Mouse (Mus musculus) heart, adult 11 months (tissue): ENCODE measurements around the gene Lrp6.

ENCODE experiments used
- DNase-seq: peaks from one replicate; pipeline ENCODE4 v3.0.0; 2022

The Lrp6 gene

GRCm38 (mm10) chr6:134567986-134568556 lies 1.3 kb upstream of the Lrp6 start:
- peak; percentile 84 for DNase-seq

GRCm38 (mm10) chr6:134566248-134566817 lies 432 bp downstream of the Lrp6 start:
- DNase-seq, result no peak

GRCm38 (mm10) chr6:134565606-134566247 lies 1.0 kb downstream of the Lrp6 start:
- DNase-seq, result peak; percentile 95

GRCm38 (mm10) chr6:134564539-134564938 lies 2.2 kb downstream of the Lrp6 start:
- peak; percentile 13 for DNase-seq

- DNase-seq, result peak; percentile 64
Measured at GRCm38 (mm10) chr6:134559635-134560034, 7.1 kb downstream of the Lrp6 start.

- DNase-seq, result peak; percentile 17
Measured at GRCm38 (mm10) chr6:134558546-134559129, 8.1 kb downstream of the Lrp6 start.

- no peak for DNase-seq
Measured at GRCm38 (mm10) chr6:134557043-134557442, 9.7 kb downstream of the Lrp6 start.

DNA sequence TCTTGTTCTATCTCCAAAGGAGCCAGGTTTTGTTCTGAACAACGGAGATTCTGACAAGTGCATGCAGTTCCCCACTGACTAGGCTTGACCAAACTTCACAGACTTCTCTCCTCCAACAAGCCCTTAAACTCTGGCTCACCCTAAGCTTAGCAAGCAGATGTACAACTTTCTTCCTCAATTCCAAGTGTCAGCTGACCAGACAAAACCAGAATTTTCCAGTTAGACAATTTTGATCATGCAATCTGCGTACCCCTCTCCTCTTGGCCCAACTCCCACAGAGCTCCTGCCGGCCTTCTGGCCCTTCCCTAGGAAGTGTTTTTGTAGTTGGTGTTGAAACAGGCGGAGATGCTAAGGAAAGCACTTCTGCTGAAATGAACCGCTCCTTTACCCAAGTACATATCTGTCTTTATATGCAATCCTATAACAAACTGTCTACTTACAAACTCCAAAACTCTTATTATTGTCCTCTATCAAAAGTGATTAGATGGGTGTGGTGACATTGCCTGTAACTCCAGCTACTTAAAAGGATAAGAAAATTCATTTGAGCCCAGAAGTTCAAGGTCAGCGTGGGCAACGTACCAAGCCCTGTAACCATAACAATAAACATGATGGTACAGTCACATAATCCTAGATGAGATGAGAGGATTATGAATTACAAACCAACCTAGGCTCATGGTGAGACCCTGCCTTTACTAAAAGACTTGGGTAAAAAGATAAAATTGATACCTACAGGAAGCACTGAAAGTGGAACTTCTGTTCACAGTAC lies 10.4 kb downstream of the Lrp6 start:
- DNase-seq, result peak; percentile 95

GRCm38 (mm10) chr6:134555178-134555577 lies 11.6 kb downstream of the Lrp6 start:
- no peak for DNase-seq

- no peak for DNase-seq
Measured at GRCm38 (mm10) chr6:134554230-134554629, 12.5 kb downstream of the Lrp6 start.

DNA sequence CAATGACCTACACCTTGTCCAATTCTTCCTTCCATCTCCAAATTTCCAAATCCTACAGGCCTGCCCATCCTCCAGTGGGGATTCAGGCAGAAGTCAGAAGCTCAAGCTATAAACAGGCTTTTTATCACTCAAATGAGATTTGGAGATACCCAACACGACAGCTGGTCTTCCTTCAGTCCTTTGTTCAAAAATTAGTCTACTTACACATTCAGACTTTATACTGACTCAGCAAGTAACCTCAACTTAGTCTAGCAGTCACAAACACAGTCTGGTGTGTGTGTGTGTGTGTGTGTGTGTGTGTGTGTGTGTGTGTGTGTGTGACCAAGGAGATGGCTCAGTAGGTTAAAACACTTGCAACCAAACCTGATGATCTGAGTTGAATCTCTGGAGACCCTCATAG lies 15.8 kb downstream of the Lrp6 start:
- DNase-seq, result no peak

DNA sequence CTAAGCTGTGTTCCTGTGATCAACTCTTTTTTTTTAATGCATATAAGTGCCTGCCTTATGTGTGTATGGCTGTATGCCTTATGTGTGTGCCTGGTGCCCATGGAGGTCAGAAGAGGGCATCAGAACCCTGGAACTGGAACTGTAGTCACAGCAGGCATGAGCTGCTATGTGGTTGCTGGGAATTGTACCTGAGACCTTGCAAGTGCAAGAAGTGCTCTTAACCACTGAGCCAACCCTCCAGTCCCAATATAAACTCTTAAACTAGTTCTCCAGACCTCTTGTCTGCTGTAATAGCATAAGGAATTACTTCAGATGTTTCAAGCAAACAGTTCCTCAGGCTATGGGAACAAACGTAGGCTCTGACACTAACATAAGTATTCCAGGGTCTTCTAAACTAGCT lies 16.4 kb downstream of the Lrp6 start:
- no peak for DNase-seq

DNA sequence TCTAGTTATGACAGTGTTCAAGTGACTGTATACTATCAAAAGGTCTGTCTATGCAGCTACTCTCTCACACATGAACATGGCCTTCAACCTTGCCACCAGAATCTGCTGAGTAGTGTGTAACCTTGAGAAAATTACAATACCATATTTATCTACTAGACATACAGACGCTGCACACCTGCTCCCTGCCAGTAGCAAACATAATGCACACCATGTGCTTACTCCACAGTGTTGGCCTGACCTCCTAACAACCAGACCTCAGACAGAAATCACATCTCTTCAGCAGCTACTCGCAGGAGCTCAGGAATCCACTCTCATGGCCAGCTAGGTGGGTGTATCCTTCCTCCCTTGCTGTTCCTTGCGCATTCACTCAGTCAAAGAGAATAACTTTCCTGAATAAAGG lies 21.9 kb downstream of the Lrp6 start:
- no peak for DNase-seq

GRCm38 (mm10) chr6:134544093-134544492 lies 22.7 kb downstream of the Lrp6 start:
- DNase-seq, result no peak

GRCm38 (mm10) chr6:134543607-134544006 lies 23.2 kb downstream of the Lrp6 start:
- DNase-seq, result no peak

DNA sequence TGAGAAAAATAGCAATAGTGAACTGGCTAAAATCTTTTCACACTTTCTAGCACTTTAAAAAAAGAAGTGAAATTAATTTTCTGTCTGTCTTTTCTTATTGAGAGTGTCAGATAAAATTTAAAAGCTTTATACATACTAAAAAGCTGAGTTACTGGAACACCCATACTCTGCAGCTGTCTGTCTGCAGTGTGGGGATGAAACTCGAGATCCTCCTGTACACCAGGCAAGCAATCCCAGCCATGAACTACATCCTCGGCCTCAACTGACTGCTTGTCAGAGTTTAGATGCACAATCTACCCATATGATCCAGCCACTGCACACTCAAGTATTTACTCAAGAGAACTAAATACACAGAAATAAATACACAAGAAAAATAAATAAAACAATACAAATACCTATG lies 24.4 kb downstream of the Lrp6 start:
- DNase-seq, result no peak

GRCm38 (mm10) chr6:134540161-134540560 lies 26.6 kb downstream of the Lrp6 start:
- no peak for DNase-seq

- DNase-seq, result no peak
Measured at GRCm38 (mm10) chr6:134539459-134539858, 27.3 kb downstream of the Lrp6 start.

DNA sequence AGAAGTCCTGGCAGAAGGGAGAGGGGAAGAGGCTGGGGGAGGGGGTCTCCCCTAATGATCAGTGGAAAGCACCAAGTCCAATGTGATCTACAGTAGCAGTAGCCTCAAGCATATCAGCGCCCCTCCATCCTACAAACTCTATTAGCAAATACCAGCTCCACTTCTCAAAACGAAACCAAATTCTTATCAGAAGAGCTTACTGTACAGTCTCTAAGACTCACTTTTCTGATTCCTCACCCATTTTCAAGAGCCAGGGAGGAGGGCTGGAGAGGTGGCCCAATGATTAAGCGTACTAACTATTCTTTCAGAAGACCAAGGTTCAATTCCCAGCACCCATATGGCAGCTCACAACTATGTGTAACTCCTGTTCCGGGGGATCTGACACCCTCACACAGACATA lies 28.0 kb downstream of the Lrp6 start:
- no peak for DNase-seq

GRCm38 (mm10) chr6:134537461-134538117 lies 29.2 kb downstream of the Lrp6 start:
- no peak for DNase-seq

- DNase-seq, result no peak
Measured at GRCm38 (mm10) chr6:134535169-134535568, 31.6 kb downstream of the Lrp6 start.

- no peak for DNase-seq
Measured at GRCm38 (mm10) chr6:134533021-134533420, 33.7 kb downstream of the Lrp6 start.

DNA sequence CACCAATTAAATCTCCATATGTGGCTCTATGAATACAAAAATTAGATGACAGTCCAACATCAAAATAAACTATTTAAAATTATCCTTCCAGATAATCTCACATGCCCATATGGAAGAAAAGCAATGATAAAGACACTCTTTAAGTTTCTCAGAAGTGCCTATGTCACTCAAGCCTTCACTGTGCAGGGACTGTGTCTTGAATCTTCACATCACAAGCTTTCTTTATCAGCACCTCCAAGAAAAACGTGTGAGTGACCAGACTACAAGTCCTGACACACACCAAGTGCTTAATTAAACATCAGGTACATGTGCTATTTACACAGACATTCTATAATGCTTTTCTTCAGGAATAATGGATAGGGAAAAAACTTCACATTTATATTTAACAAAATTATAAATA lies 34.8 kb downstream of the Lrp6 start:
- DNase-seq, result no peak
